In genomic region chr5:21257806-21258205, GRCm38 (mm10) we compare ENCODE assay signal across 11 mouse cellular contexts.
DNase-seq lines count a peak whose midpoint lies in the region; TF ChIP-seq lines count a peak whose summit lies in the region.
"Had no signal": no experiment of that assay in that cellular context is flagged by ENCODE, and none has a peak within 500 bp of the region (broad histone marks: within the 10 kb centered on the region; RNA-seq: fewer than 3 reads in every experiment).

No protein-coding gene starts in this region.

- DNase-seq in gastrocnemius, adult 2 months = no peak
- DNase-seq in gastrocnemius, postnatal 4 days (ENCODE audit: low spot score in 2 of 2) = no peak
- DNase-seq in spleen, adult 2 months (ENCODE audit: low read depth in 1 of 2, low spot score in 2 of 2) = no peak
- no peak for DNase-seq in spleen, postnatal 14 days (ENCODE audit: low spot score in 2 of 2)
- peak; percentile 13 for DNase-seq in c-Kit-positive CD71-positive TER-119-positive erythroid progenitor cells, embryonic 14.5 days (ENCODE audit: low spot score)
- DNase-seq in thymus, postnatal 4 days = peak; percentile 37
- no peak for DNase-seq in urinary bladder, postnatal 10 days (ENCODE audit: low spot score)
- no peak for DNase-seq in layer of hippocampus, adult 8-10 months (ENCODE audit: low spot score in 2 of 2)
- DNase-seq: cerebellum, adult 9-11 months; kidney, adult 8-10 months had no signal

- 88% methylated on average over 6 of the region's 6 CpGs for WGBS in spleen, adult 2 months

- H3K27me3 ChIP-seq in spleen, adult 2 months (ENCODE audit: control insufficient read depth, insufficient read depth, low read length) = no peaks in the 10 kb centered on the region
- H3K27me3 ChIP-seq: heart, embryonic 15.5 days had no signal

- TF ChIP-seq CTCF in gastrocnemius, adult 2 months (IDR thresholded peaks at IDR 0.05) = peak; percentile 47
- TF ChIP-seq CTCF in spleen, adult 2 months (IDR thresholded peaks at IDR 0.05; ENCODE audit: extremely low read depth, insufficient read depth, insufficient read length, insufficient replicate concordance) = peak; percentile 21; the same call in 1 of the 2 replicates

- no peak overlapping the region for H3K27ac ChIP-seq in gastrocnemius, adult 2 months
- H3K27ac ChIP-seq in spleen, adult 2 months (ENCODE audit: insufficient read depth, low read length) = no peak overlapping the region
- H3K27ac ChIP-seq: heart, embryonic 15.5 days had no signal

- TF ChIP-seq POLR2A in spleen, adult 2 months (IDR thresholded peaks at IDR 0.05; ENCODE audit: low read depth, low read length) = no peak

- no peak overlapping the region for H3K4me3 ChIP-seq in gastrocnemius, adult 2 months
- H3K4me3 ChIP-seq in spleen, adult 2 months (ENCODE audit: extremely low read depth, insufficient read depth, insufficient read length) = no peak overlapping the region
- H3K4me3 ChIP-seq: heart, embryonic 15.5 days had no signal

- intact Hi-C loops in gastrocnemius, adult 2 months (cut with DNase I) = no loop called here

- H3K36me3 ChIP-seq in spleen, adult 2 months (ENCODE audit: control insufficient read depth, insufficient read depth, low read length) = peaks cover 2% of the 10 kb centered on the region; the same call in 1 of the 2 replicates
- H3K36me3 ChIP-seq: heart, embryonic 15.5 days had no signal

- peaks cover 12% of the 10 kb centered on the region; the same call in 1 of the 2 replicates for H3K4me1 ChIP-seq in spleen, adult 2 months (ENCODE audit: control insufficient read depth, insufficient read depth, insufficient read length)

Comparison
In these comparisons a context has a peak if more than half of its experiments do, and no peak if none do; other contexts are left out.
1. DNase-seq: peak in c-Kit-positive CD71-positive TER-119-positive erythroid progenitor cells, embryonic 14.5 days (single experiment) and thymus, postnatal 4 days (single experiment); none in gastrocnemius, adult 2 months (single experiment), gastrocnemius, postnatal 4 days (0 of 2), spleen, adult 2 months (0 of 2), spleen, postnatal 14 days (0 of 2), urinary bladder, postnatal 10 days (single experiment) and layer of hippocampus, adult 8-10 months (0 of 2).